Mouse (Mus musculus): ENCODE measurements at regions not wholly inside any gene's neighbourhood (a gene's known extent, or its start where the extent isn't known, plus 50 kb on each side); places are given as distances from the start of the nearest gene placed in this dataset.

- DNase-seq (ENCODE audit: low read depth, low spot score) = no peak
- H3K27me3 ChIP-seq (ENCODE audit: control insufficient read depth, insufficient read depth, low read length, poor library complexity, severe bottlenecking) = no peaks in the 10 kb centered on the region; the same call in 1 of the 2 replicates
- no peaks in the 10 kb centered on the region for H3K36me3 ChIP-seq (ENCODE audit: control insufficient read depth, insufficient read depth, low read length, poor library complexity, severe bottlenecking)
Measured at GRCm38 (mm10) chr8:26690178-26690735, 286.9 kb upstream of the Zfp703 start.

- Histone ChIP-seq H3K27me3 (ENCODE audit: control insufficient read depth, insufficient read depth, low read length, poor library complexity, severe bottlenecking) (no peaks in the 10 kb centered on the region), H3K36me3 (ENCODE audit: control insufficient read depth, insufficient read depth, low read length, poor library complexity, severe bottlenecking) (no peaks in the 10 kb centered on the region)
- DNase-seq (ENCODE audit: low read depth, low spot score) = peak; percentile 52
Measured at GRCm38 (mm10) chr8:26697579-26698084, 279.5 kb upstream of the Zfp703 start.

DNA sequence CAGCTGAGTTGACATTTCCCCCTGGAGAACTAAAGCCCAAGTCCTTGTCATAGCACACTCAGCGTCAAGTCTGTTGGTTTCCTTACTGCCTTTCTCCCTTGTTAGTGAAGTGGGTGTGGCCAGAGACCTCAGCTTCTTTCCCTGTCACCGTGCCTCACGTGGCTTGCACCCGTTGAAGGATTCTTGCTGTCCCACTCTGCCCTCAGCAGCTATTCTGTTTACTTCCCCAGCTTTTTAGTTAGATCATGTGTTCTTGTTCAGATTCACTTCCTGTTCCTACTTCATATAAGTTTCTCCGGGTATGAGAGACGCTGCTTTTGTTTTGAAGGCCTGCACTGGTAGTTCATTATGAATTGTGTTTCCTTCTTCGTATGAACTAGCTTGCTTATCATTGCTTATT lies 278.5 kb upstream of the Zfp703 start:
- H3K36me3 ChIP-seq (ENCODE audit: control insufficient read depth, insufficient read depth, low read length, poor library complexity, severe bottlenecking) = no peaks in the 10 kb centered on the region
- no peaks in the 10 kb centered on the region for H3K27me3 ChIP-seq (ENCODE audit: control insufficient read depth, insufficient read depth, low read length, poor library complexity, severe bottlenecking)
- peak; percentile 74 for DNase-seq (ENCODE audit: low read depth, low spot score)

GRCm38 (mm10) chr8:26706048-26706767 lies 270.9 kb upstream of the Zfp703 start:
- no peaks in the 10 kb centered on the region for H3K36me3 ChIP-seq (ENCODE audit: control insufficient read depth, insufficient read depth, low read length, poor library complexity, severe bottlenecking)
- no peak for DNase-seq (ENCODE audit: low read depth, low spot score)
- H3K27me3 ChIP-seq (ENCODE audit: control insufficient read depth, insufficient read depth, low read length, poor library complexity, severe bottlenecking) = no peaks in the 10 kb centered on the region

DNA sequence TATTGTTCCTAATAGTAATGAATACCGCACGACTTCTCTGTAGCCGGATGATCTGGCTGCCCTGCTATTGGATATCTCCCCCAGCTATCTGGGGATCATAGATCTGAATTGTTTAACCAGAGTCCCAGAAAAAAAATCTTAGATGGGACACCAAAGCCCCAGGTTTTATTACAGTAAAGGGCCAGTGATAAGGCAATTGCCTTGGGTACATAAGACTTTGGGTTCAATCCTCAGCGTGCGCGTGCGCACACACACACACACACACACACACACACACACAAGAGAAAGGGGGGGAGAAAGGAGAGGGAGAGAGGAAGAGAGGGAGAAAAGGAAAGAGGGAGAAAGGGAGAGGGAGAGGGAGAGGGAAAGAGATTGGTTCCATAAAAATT lies 270.4 kb upstream of the Zfp703 start:
- H3K36me3 ChIP-seq (ENCODE audit: control insufficient read depth, insufficient read depth, low read length, poor library complexity, severe bottlenecking) = no peaks in the 10 kb centered on the region
- H3K27me3 ChIP-seq (ENCODE audit: control insufficient read depth, insufficient read depth, low read length, poor library complexity, severe bottlenecking) = no peaks in the 10 kb centered on the region
- no peak for DNase-seq (ENCODE audit: low read depth, low spot score)

- DNase-seq (ENCODE audit: low read depth, low spot score) = no peak
- Histone ChIP-seq H3K36me3 (ENCODE audit: control insufficient read depth, insufficient read depth, low read length, poor library complexity, severe bottlenecking) (no peaks in the 10 kb centered on the region), H3K27me3 (ENCODE audit: control insufficient read depth, insufficient read depth, low read length, poor library complexity, severe bottlenecking) (no peaks in the 10 kb centered on the region)
Measured at GRCm38 (mm10) chr8:26713836-26714235, 263.3 kb upstream of the Zfp703 start.

DNA sequence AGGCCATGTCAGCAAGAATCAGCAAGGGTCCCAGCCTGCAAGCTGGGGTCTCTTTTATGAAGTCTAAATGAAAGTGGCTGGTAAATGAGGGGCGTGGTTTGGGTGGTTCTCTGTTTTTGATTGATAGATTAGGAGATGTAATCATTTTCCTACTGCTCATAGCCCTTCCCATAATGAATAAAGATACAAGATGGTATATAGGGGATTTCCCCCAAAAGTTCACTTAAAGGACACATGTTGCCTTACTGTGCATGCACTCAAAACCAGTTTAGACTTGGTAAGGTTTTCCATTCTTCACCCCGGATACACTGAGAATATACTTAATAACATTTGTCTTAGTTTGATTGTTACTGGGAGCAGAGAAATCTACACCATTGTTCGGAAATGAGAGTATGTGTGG lies 262.4 kb upstream of the Zfp703 start:
- H3K27me3 ChIP-seq (ENCODE audit: control insufficient read depth, insufficient read depth, low read length, poor library complexity, severe bottlenecking) = no peaks in the 10 kb centered on the region
- DNase-seq (ENCODE audit: low read depth, low spot score) = no peak

GRCm38 (mm10) chr8:26718409-26719355 lies 258.4 kb upstream of the Zfp703 start:
- Histone ChIP-seq H3K36me3 (ENCODE audit: control insufficient read depth, insufficient read depth, low read length, poor library complexity, severe bottlenecking) (no peaks in the 10 kb centered on the region), H3K27me3 (ENCODE audit: control insufficient read depth, insufficient read depth, low read length, poor library complexity, severe bottlenecking) (no peaks in the 10 kb centered on the region)
- DNase-seq (ENCODE audit: low read depth, low spot score) = no peak

More for the DNA sequence above, 262.4 kb upstream of the Zfp703 start:
- H3K36me3 ChIP-seq (ENCODE audit: control insufficient read depth, insufficient read depth, low read length, poor library complexity, severe bottlenecking) = no peaks in the 10 kb centered on the region

DNA sequence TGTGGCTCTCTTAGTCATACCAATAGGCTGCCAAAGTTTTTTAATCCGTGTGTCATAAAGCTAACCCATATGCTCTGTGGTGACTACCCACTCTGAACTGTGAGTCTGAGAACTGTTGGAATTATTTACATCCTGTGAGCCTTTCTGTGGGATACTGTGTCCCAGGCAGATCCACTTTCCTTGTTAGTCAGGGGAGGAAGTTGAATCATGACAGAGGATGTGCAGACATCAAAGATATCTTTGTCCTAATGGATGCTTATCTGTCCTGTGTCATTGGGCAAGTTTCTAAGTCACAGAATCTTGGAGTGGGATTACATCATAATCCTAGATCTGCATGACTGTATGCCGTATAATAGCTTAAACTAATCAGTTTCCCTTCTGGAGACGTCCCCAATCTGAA lies 254.4 kb upstream of the Zfp703 start:
- no peaks in the 10 kb centered on the region for H3K27me3 ChIP-seq (ENCODE audit: control insufficient read depth, insufficient read depth, low read length, poor library complexity, severe bottlenecking)
- no peaks in the 10 kb centered on the region for H3K36me3 ChIP-seq (ENCODE audit: control insufficient read depth, insufficient read depth, low read length, poor library complexity, severe bottlenecking)
- DNase-seq (ENCODE audit: low read depth, low spot score) = no peak

GRCm38 (mm10) chr8:26724628-26725027 lies 252.5 kb upstream of the Zfp703 start:
- Histone ChIP-seq H3K36me3 (ENCODE audit: control insufficient read depth, insufficient read depth, low read length, poor library complexity, severe bottlenecking) (no peaks in the 10 kb centered on the region), H3K27me3 (ENCODE audit: control insufficient read depth, insufficient read depth, low read length, poor library complexity, severe bottlenecking) (no peaks in the 10 kb centered on the region)
- DNase-seq (ENCODE audit: low read depth, low spot score) = no peak

- Histone ChIP-seq H3K27me3 (ENCODE audit: control insufficient read depth, insufficient read depth, low read length, poor library complexity, severe bottlenecking) (no peaks in the 10 kb centered on the region), H3K36me3 (ENCODE audit: control insufficient read depth, insufficient read depth, low read length, poor library complexity, severe bottlenecking) (no peaks in the 10 kb centered on the region)
- DNase-seq (ENCODE audit: low read depth, low spot score) = no peak
Measured at GRCm38 (mm10) chr8:26725521-26725920, 251.6 kb upstream of the Zfp703 start.

DNA sequence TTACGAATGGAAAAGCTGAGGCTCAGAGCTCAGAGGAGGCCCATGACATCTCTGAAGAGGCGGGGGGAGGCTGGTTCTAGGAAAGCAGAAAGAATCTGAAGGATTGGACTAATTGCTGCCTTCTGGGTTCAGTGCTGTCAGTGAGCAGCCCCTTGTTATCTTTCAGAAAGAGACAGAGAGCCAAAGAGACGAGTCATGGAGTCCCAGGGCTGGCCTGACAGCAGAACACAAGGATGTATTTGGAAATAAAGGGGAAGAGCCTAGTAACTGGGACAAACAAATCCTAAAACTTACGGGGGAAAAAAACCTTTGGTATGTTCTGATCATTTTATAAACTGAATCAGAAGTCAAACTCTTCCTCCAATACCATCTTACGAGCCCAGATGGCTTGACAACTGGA lies 247.8 kb upstream of the Zfp703 start:
- Histone ChIP-seq H3K27me3 (ENCODE audit: control insufficient read depth, insufficient read depth, low read length, poor library complexity, severe bottlenecking) (no peaks in the 10 kb centered on the region), H3K36me3 (ENCODE audit: control insufficient read depth, insufficient read depth, low read length, poor library complexity, severe bottlenecking) (no peaks in the 10 kb centered on the region)
- DNase-seq (ENCODE audit: low read depth, low spot score) = no peak

DNA sequence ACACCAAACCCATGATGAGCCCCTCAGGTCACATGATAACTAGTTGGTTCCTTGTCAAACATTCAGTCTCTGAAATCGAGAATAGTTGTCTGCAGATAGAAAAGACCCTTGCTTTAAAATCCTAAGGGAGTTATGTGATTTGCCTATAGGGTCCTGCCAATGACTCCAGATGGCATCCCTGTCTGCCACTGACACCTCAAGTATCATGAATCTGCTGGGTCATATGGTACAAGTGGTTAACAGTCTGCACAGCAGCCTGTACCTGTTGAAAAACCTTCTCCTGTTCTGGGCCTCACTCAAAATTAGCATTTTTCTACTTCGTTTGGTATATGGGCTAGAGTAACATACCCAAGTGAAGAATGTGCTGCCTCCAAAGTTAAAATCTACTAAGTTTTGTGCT lies 246.0 kb upstream of the Zfp703 start:
- no peak for DNase-seq (ENCODE audit: low read depth, low spot score)
- Histone ChIP-seq H3K27me3 (ENCODE audit: control insufficient read depth, insufficient read depth, low read length, poor library complexity, severe bottlenecking) (no peaks in the 10 kb centered on the region), H3K36me3 (ENCODE audit: control insufficient read depth, insufficient read depth, low read length, poor library complexity, severe bottlenecking) (no peaks in the 10 kb centered on the region)

DNA sequence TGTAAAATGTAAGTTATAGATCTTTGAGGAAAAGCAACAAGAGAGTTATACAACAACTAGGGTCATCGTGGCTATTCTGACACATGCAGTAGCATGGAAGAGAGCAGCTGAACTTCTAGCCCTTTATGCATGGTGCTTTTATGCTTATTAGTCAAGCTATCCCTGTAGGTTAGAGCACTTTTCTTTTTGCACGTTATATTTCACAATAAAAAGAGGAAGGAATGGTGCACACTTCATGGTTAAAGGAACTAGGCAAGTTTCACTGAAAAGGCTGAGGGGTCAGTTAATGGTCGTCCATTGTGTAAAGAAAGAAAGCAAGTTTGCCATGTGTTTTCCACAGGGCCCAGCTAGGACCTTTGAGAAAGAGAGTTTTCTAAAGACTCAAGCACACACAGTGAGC lies 232.7 kb upstream of the Zfp703 start:
- Histone ChIP-seq H3K27me3 (ENCODE audit: control insufficient read depth, insufficient read depth, low read length, poor library complexity, severe bottlenecking) (no peaks in the 10 kb centered on the region), H3K36me3 (ENCODE audit: control insufficient read depth, insufficient read depth, low read length, poor library complexity, severe bottlenecking) (no peaks in the 10 kb centered on the region)
- DNase-seq (ENCODE audit: low read depth, low spot score) = no peak

DNA sequence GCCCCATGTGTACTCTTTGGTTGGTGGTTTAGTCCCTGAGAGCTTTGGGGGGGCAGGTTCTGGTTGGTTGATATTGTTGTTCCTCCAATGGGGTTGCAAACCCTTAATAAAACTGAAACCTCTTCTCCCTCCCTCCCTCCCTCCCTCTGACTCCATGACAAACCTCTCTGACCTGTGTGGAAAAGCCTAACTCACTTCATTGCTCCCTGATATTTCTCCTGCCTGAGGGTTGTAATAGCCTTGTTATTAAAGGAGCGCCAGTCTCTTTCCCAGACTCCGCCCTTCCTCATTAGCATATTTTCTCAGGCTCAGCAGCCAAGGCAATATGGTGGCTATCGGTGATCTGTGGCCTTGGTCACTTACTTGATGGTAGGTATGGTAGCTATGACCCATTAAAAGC lies 230.3 kb upstream of the Zfp703 start:
- DNase-seq (ENCODE audit: low read depth, low spot score) = no peak
- no peaks in the 10 kb centered on the region for H3K27me3 ChIP-seq (ENCODE audit: control insufficient read depth, insufficient read depth, low read length, poor library complexity, severe bottlenecking)
- H3K36me3 ChIP-seq (ENCODE audit: control insufficient read depth, insufficient read depth, low read length, poor library complexity, severe bottlenecking) = no peaks in the 10 kb centered on the region
